Mouse (Mus musculus): Measurements from ENCODE around the gene Dnah12. TPM values are rescaled to one million over a fixed set of nuclear protein-coding genes. Genes with fewer than 3 reads are reported as not detected.
"Not testable (repeated sequence)": the region's sequence is repeated elsewhere in the genome, so short reads cannot be mapped to it uniquely, and the experiment has no call there.

Gene Dnah12
- total RNA-seq, 2 experiments from 2014 or later = not detected

- DNase-seq = no peak
- intact Hi-C loops (cut with DNase I; ENCODE audit: low total_unique reads) = no loop called here
Observed at GRCm38 (mm10) chr14:26859024-26859423, 165.9 kb downstream of the Dnah12 start.

DNA sequence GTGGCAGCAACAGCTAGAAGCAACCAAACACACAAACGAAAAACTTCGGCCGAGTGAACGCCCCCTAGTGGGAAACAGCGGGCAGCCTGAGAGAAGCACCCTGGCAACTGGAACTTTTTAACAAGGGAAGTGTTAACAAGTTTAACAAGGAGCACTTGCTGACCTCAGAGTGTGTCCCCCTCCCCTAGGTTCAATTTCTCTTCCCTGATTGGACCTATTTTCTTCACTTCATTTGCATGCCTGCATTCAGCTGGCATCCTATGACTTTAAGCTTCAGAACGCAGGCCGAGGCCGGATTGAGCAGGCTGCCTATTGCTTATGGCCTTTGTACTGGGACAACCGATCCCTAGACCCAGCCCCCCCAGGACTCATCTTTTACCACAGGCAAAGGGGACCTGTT, 174.3 kb downstream of the Dnah12 start:
- no peak for DNase-seq
- intact Hi-C loops (cut with DNase I; ENCODE audit: low total_unique reads) = no loop called here

GRCm38 (mm10) chr14:26868299-26868698, 175.2 kb downstream of the Dnah12 start:
- intact Hi-C loops (cut with DNase I; ENCODE audit: low total_unique reads) = no loop called here
- no peak for DNase-seq

- intact Hi-C loops (cut with DNase I; ENCODE audit: low total_unique reads) = no loop called here
Observed at GRCm38 (mm10) chr14:26878756-26879155, 185.7 kb downstream of the Dnah12 start.

GRCm38 (mm10) chr14:26879976-26880375, 186.9 kb downstream of the Dnah12 start:
- no peak for DNase-seq
- intact Hi-C loops (cut with DNase I; ENCODE audit: low total_unique reads) = no loop called here

More at GRCm38 (mm10) chr14:26878756-26879155, 185.7 kb downstream of the Dnah12 start:
- DNase-seq = no peak

GRCm38 (mm10) chr14:26881700-26882099, 188.6 kb downstream of the Dnah12 start:
- intact Hi-C loops (cut with DNase I; ENCODE audit: low total_unique reads) = loop anchor here (2.0 kb wide), 1 partner anchor 67 kb away; no protein-coding TSS in a partner anchor
- DNase-seq = no peak

DNA sequence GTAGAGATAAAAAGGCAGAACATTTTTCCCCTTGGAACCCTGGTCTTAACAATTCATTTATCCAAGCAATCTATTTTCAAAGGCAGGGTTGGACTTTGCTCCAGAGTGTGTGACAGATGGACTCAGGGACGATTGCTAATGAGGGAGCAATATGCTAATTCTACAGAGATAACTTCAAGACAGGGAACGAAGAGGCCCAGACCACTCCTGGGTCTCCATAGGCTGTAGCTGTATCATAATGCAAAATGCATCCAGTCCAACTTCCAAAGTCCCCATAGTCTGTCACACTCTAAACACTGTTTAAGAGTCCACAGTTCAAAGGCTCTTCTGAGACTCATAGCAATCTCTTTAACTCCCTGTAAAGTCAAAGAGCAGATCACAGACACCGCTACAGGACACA, 194.2 kb downstream of the Dnah12 start:
- no peak for DNase-seq
- intact Hi-C loops (cut with DNase I; ENCODE audit: low total_unique reads) = no loop called here

- DNase-seq = no peak
- intact Hi-C loops (cut with DNase I; ENCODE audit: low total_unique reads) = no loop called here
Observed at GRCm38 (mm10) chr14:26890777-26891176, 197.7 kb downstream of the Dnah12 start.

DNA sequence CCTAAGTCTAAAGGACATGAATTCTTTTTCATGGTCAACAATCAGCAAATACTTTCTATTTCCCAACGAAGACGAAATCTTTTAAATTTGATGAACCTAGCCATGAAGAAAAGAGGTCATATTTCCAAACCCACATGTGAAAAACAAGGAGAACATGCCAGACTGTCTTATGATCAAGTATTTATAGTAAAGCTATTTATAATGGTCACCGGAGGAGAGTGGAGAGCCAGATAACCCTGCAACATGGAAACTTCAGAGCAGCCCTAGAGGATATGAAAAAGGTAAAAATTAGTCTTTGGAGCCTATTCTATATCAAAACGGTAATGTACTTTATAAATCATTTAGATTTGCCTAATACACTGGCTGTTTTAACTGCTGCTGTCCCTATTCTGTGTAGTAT, 201.3 kb downstream of the Dnah12 start, which contains the start of gene Asb14:
Gene Asb14, plus strand, starts transcription at position 166 of the 400 bp plus-strand sequence.
- no peak for DNase-seq
- intact Hi-C loops (cut with DNase I; ENCODE audit: low total_unique reads) = no loop called here

DNA sequence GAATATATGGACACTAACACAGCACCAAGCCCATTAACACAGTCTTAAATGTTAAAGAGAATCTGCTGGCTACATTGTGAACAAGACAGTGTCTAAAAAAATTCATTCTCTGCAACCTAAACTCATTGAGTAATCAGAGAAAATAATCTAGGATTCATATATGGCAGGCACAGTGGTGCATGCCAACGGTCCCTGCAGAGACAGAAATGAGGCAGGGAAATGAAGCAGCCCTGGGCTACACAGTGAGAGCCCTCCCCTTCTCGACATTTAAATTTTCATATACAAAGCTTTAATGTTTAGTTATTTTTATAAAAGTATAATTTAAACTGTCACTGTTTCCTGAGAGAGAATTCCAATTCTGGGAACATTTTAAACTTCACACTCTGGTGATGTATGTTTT, 206.4 kb downstream of the Dnah12 start:
- intact Hi-C loops (cut with DNase I; ENCODE audit: low total_unique reads) = no loop called here
- DNase-seq = no peak

GRCm38 (mm10) chr14:26900893-26901292, 207.8 kb downstream of the Dnah12 start:
- intact Hi-C loops (cut with DNase I; ENCODE audit: low total_unique reads) = no loop called here

DNA sequence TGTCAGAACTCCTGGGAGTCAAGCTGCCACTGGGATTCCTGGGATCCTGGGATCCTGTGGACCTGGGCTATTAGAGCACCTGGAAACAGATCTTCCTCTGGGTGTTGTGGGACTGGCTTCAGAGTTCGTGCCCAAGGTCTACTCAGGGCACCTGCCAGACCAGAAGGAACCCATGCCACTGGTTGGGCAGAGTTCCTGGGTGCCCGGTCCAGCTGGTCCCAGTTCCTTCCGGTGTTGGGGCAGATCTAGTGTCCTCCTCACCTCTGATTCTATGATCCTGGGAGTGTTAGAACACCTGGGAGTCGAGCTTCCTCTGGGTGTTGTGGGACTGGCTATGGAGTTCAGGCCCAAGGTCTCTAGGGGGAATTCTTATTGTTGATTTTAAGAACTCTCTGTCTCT, 214.3 kb downstream of the Dnah12 start:
- no peak for DNase-seq
- intact Hi-C loops (cut with DNase I; ENCODE audit: low total_unique reads) = no loop called here

More at GRCm38 (mm10) chr14:26900893-26901292, 207.8 kb downstream of the Dnah12 start:
- no peak for DNase-seq

DNA sequence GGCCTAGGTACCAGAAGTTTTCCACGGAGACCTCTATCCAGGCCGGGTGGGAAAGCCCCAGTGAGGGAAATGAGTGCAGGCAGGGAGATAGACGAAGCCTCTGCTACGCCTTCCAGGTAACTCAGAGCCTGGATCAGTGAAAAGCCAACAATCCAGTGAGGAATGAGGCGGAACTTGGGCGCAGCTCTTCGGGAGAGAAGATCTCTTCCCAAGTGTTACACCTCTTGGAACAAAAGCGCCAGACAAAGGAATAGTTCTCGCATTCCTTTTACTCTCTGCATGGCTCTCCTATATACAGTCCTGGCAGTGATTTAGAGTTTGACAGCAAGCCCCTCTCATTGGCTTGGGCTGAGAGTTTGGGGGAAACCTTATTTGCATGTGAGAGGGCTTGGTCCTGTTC, 217.4 kb downstream of the Dnah12 start:
- intact Hi-C loops (cut with DNase I; ENCODE audit: low total_unique reads); DNase-seq: not testable (repeated sequence)

DNA sequence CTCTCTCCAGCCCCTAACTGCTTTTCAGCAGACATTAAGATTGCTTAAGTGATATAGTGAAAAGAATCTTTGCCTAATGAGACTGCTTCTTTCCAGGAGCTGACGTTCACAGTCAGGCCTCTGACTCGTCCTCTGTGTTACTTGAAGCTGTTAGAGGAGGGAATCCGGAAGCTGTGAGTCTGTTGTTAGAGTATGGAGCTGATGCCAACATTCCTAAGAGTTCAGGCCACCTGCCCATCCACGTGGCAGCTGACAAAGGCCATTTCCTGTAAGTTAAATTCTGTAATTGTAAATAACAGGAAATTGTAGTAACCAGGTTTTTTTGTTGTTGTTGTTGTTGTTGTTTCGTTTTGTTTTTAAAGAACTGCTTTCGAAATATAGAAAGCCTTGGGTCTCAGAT, 218.1 kb downstream of the Dnah12 start:
- DNase-seq = no peak
- intact Hi-C loops (cut with DNase I; ENCODE audit: low total_unique reads) = no loop called here

GRCm38 (mm10) chr14:26911826-26912225, 218.8 kb downstream of the Dnah12 start:
- intact Hi-C loops (cut with DNase I; ENCODE audit: low total_unique reads) = no loop called here
- no peak for DNase-seq

DNA sequence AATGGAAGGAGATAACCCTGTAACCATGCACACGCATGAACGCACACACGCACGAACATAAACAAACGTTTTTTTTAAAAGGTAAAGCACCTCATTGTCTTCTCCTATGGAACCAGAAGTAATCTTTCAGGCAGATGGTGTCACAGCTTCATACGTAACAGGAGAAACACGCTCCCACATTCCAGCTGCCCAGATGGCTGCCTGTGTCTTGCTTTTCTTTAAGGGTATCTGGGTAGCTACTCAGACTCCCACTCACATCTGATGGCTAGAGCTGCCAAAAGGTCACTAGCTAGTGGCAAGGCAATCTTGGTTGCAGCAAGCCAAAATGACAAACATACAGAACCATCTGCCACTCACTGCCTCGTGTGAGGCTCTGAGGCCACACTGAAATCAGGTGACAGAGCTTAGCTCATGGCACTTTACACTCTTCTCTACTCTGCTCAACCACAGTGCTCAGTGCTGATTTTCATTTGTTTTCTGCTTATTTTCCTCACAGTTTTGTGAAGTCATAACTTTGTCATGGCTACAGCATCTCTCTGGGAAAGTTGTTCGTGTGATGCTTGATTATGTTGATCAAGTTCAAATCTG, 220.7 kb downstream of the Dnah12 start:
- intact Hi-C loops (cut with DNase I; ENCODE audit: low total_unique reads) = no loop called here
- no peak for DNase-seq

GRCm38 (mm10) chr14:26919310-26919709, 226.2 kb downstream of the Dnah12 start:
- intact Hi-C loops (cut with DNase I; ENCODE audit: low total_unique reads) = no loop called here
- DNase-seq = no peak

GRCm38 (mm10) chr14:26923702-26924421, 230.8 kb downstream of the Dnah12 start:
- intact Hi-C loops (cut with DNase I; ENCODE audit: low total_unique reads) = no loop called here
- DNase-seq = no peak

GRCm38 (mm10) chr14:26934891-26935290, 241.8 kb downstream of the Dnah12 start:
- intact Hi-C loops (cut with DNase I; ENCODE audit: low total_unique reads) = no loop called here

DNA sequence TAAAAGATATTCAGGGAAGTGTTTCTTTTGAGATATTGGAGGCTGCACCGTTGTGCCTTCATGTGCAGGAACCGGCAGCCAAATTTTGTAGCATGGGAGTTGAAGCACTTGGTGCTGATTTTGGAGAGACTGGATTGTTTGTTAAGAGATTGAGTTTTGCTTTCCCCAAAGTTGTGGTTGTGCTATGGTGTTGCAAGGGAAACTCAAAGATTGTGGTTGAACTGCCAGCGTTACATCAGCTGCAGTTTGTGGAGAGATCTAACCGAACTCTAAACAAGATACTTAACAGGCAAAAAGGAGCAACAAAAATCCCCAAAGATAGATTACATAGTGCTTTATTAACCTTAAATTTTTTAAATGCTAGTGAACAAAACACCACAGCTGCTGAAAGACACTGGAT, 242.5 kb downstream of the Dnah12 start:
- intact Hi-C loops (cut with DNase I; ENCODE audit: low total_unique reads) = no loop called here
- no peak for DNase-seq

More at GRCm38 (mm10) chr14:26934891-26935290, 241.8 kb downstream of the Dnah12 start:
- no peak for DNase-seq

Measured in gastrocnemius, postnatal 14 days (tissue).